Mouse (Mus musculus): ENCODE data around the gene Tas1r1.

Gene Tas1r1

DNA sequence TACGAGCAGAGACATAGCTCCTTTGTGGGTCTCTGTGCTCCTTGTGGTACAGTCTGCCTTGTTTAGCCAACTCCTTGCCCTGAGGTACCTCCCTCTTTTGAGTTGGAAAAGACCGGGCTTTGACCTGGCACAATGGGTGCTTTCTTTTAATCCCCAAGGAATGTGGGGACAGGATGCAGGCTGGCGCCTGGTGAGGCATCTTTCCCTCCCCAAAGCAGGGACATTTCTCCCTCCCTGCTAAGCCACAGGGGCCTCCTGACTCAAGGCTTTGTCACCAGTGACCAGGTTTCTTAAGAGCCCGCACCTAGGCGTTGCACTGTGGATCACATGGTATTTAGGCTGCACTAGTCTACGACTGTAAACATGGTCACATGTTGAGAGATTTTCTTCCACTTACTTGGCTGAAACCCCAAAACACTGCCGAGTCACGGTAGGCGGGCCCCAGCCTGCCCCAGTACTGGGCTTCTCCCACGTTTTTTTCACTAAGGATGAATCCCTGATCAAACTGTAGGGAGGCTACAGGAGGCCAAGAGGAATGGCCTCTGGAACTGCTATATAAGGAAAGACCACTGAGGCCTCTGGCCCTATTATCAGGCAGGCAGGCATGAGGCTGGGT, 28.2 kb downstream of the Tas1r1 start:
- peak; percentile 50 for DNase-seq (ENCODE audit: low spot score)

DNA sequence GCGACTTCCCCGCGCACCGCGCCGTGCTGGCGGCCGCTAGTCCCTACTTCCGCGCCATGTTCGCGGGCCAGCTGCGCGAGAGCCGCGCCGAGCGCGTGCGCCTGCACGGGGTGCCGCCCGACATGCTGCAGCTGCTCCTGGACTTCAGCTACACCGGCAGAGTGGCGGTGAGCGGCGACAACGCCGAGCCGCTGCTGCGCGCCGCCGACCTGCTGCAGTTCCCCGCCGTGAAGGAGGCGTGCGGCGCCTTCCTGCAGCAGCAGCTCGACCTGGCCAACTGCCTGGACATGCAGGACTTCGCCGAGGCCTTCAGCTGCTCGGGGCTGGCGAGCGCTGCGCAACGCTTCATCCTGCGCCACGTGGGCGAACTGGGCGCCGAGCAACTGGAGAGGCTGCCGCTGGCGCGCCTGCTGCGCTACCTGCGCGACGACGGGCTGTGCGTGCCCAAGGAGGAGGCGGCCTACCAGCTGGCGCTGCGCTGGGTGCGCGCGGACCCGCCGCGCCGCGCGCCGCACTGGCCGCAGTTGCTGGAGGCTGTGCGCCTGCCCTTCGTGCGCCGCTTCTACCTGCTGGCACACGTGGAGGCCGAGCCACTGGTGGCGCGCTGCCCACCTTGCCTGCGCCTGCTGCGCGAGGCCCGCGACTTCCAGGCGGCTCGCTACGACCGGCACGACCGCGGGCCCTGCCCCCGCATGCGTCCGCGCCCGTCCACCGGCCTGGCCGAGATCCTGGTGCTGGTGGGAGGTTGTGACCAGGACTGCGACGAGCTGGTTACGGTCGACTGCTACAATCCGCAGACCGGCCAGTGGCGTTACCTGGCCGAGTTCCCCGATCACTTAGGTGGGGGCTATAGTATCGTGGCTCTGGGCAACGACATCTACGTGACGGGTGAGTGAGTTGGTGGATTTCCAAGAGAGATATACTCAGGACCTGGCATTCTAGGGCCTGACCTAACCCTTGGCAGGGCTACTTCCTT, 29.0 kb downstream of the Tas1r1 start:
- DNase-seq (ENCODE audit: low spot score): peak; percentile 62

GRCm38 (mm10) chr4:152008622-152009075, 29.7 kb downstream of the Tas1r1 start, which contains the start of gene Klhl21:
TSS of gene Klhl21 (plus strand) at chr4:152008803.
- peak; percentile 97 for DNase-seq (ENCODE audit: low spot score)

- no peak for DNase-seq (ENCODE audit: low spot score)
These were observed 30.2 kb downstream of the Tas1r1 start for GRCm38 (mm10) chr4:152008148-152008500.

- DNase-seq (ENCODE audit: low spot score): peak; percentile 64
These were observed 30.8 kb downstream of the Tas1r1 start for GRCm38 (mm10) chr4:152007481-152008147.

GRCm38 (mm10) chr4:152006812-152007211, 31.6 kb downstream of the Tas1r1 start:
- no peak for DNase-seq (ENCODE audit: low spot score)

- DNase-seq (ENCODE audit: low spot score): no peak
These were observed 32.2 kb downstream of the Tas1r1 start for GRCm38 (mm10) chr4:152006137-152006536.

- DNase-seq (ENCODE audit: low spot score): no peak
These were observed 36.3 kb downstream of the Tas1r1 start for GRCm38 (mm10) chr4:152002063-152002462.

DNA sequence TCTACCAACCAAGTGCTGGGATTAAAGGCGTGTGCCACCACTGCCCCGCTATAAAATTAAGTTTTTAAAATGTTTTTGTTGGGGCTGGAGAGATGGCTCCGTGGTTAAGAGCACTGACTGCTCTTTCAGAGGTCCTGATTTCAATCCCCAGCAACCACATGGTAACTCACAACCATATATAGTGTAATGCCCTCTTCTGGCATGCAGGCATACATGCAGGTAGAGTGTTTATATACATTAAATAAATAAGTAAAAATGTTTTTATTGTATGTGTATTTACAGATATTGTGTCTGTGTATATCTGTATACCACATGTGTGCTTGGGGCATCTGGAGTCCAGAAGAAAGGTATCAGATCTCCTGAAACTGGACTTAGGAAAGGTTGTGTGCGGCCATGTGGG, 37.0 kb downstream of the Tas1r1 start:
- DNase-seq (ENCODE audit: low spot score): no peak

DNA sequence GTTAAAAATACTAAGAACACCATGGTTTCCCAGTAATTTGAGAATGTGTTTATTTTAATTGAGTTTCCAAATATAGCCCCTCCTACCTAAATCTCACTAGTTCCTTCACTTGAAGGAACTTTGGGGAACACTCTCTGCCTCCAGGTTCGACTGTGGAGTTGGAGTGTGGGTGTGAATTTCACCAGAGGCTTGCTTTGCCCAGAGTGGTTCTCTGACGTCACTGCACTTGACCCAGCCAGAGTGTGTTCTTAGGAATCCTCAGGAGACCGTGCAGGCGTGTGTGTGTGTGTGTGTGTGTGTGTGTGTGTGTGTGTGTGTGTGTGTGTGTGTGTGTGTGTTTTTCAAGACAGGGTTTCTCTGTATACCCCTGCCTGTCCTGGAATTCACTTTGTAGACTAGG, 37.5 kb downstream of the Tas1r1 start:
- no peak for DNase-seq (ENCODE audit: low spot score)

DNA sequence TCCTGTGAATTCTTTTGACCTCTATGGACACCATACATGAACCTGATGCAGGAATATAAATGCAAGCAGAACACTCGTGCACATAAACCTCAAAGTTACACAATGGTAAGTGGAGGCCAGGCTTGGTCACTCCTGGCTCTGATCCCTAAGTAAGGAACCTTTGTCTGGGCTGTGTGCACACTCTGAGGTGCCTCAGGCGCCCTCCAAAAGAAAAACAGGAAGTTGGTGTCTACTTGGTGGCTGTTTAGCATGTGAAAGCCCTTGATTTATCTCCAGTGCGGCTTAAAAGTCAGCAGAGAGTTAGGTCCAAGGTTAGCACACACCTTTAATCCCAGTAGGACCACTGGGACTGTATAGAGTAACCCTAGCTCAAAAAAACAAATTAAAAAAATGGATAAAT, 38.9 kb downstream of the Tas1r1 start:
- DNase-seq (ENCODE audit: low spot score): no peak

DNA sequence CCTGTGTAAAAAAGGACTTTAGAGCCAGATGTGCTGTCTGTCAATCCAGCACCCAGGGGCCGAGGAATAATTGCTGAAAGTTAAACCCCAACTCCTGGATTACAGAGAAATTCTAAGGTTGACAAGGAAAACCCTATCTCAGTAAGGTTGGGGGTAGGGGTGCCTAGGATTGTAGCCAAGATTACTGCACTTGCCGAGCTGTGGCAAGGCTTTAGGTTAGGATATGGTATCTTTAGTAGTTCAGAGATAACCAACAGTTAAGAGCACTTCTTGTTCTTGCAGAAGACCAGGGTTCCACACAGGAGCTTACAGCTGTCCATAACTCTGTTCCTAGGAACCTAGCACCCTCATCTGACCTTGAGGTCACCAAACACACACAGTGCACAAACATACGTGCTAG, 40.7 kb downstream of the Tas1r1 start:
- DNase-seq (ENCODE audit: low spot score): no peak

GRCm38 (mm10) chr4:151996951-151997222, 41.5 kb downstream of the Tas1r1 start:
- DNase-seq (ENCODE audit: low spot score): no peak

- DNase-seq (ENCODE audit: low spot score): peak; percentile 100
These were observed 42.0 kb downstream of the Tas1r1 start, which contains the start of gene Phf13 for GRCm38 (mm10) chr4:151996173-151996950. TSS of gene Phf13 (minus strand) at chr4:151996258.

DNA sequence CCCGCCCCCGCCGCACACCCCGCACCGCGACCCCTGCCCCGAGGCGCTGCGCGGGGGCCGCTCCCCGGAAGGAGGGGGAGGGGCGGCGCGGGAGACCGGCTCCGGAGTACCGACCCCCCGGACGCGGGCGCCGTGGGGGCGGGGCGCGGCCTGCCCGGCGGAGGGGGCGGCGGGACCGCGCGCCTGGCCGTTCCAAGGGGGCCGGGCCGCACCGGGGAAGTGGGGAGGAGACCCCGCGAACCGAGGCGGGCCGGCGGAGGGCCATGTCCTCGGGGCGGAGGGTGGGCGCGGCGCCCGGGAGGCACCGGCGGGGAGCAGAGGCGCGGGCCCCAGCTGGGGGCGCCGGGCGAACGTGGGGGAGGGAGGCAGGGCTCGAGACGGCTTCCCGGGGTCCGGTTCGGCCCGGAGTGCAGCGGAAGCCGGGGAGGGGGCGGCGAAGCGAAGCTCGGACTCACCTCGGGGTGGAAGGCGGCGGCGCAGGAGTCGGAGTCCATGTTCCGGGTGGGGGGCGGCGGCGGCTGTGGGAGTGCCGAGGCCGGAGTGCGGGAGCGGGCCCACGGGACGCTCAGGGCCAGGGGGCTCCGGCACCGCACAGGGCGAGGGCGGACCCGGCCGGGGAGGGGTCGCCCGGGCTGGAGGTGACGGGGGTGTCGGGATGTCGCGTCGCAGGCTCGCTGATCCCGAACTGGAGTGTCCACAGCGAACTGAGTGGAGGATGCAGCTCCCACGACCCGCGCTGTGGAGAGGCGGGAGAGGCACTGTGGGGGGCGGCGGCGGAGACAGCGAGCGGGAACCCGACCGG, 42.8 kb downstream of the Tas1r1 start:
- DNase-seq (ENCODE audit: low spot score): no peak

DNA sequence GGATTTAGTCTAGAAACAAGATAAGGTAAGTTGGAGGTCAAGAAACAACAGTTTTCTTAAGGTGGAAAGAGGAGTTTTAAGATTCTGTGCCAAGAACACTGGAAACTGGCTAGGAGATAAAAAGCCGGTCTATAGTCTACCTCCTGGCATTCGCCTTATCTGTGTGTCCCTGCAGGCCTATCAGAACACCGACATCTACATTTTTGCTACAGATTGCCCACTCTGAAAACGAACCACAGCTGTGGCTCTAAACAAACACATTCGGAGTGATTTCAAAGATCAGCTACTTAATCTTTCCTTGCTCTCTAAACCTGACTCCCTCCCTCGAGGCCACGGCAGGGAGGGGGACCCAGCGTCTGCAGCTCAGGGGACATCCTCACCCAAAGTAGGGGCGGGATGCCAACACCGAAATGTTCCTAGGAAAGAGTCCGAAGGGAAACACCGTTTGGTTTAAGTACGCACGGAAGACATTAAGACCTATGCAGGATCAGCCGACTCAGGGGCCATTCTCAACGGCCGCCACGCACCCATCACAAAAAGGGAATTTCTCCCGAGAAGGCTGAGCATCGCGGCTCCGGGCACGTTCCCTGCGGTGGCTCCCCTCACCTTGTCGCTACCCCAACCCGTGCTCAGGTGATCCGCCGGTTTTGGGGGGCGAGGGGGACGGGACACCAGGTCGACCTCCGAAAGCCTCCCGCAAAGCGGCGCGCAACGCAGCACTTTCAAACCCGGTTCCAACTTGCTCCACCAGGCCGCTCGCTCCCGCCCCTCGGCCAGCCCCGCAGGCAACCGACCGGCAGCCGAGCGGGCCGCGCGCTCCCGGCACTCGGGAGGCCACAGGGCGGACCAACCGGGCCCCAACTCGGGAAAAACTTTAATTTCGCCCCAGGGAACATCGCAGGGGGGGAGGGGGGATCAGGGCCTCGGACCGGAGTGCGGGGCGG, 43.9 kb downstream of the Tas1r1 start:
- DNase-seq (ENCODE audit: low spot score): no peak

GRCm38 (mm10) chr4:151993035-151993434, 45.3 kb downstream of the Tas1r1 start:
- no peak for DNase-seq (ENCODE audit: low spot score)

- no peak for DNase-seq (ENCODE audit: low spot score)
These were observed 46.3 kb downstream of the Tas1r1 start for GRCm38 (mm10) chr4:151992091-151992490.

DNA sequence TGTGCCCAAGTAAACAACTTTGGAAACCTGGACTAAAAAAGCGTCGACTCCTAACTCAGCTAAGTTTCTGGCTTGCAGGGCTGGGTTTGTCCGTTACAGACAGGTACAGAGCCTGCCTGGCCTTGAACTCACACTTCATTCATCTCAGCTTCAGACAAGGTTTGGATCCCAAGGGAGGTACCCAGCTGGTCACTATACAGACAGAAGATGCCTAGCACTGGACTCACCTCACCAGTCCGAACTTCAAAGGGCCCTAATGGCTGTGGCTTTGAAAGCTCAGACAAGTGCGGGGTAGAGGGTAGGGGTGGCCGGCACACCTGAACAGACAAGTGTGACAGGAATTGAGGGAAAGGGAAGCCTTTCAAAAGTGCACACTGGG, 49.3 kb downstream of the Tas1r1 start:
- no peak for DNase-seq (ENCODE audit: low spot score)

All from embryo, embryonic 10 days (tissue).